Mouse (Mus musculus) liver, embryonic 13.5 days (tissue): Measurements from ENCODE around the gene Dph3. TPM values are rescaled to one million over a fixed set of nuclear protein-coding genes. Genes with fewer than 3 reads are reported as not detected.

Experiments
- ATAC-seq: fragments of 200-750 bp; cut with Nextera tagmentation; 2 replicates; pipeline ENCODE4 v1.8.0; 2017; ENCODE audit warnings: low read depth, mild to moderate bottlenecking, moderate number of reproducible peaks, moderate library complexity
- DNase-seq: peaks from one replicate; pipeline ENCODE4 v3.0.0; 2022
- H3K27ac ChIP-seq: fragments of 300-500 bp; sonication (generic); 2 replicates; pipeline ENCODE4 v1.5.1; 2015; ENCODE audit warnings: moderate library complexity, mild to moderate bottlenecking, inconsistent platforms
- H3K27me3 ChIP-seq: fragments of 300-500 bp; sonication (generic); 2 replicates; pipeline ENCODE4 v1.6.1; 2015; ENCODE audit warnings: mild to moderate bottlenecking, inconsistent platforms
- H3K36me3 ChIP-seq: fragments of 300-500 bp; sonication (generic); 2 replicates; pipeline ENCODE4 v1.6.1; 2015; ENCODE audit warnings: mild to moderate bottlenecking, inconsistent platforms
- H3K4me1 ChIP-seq: fragments of 300-500 bp; sonication (generic); replicated peaks from 2 replicates; pipeline ENCODE4 v1.6.1; 2015; ENCODE audit warnings: inconsistent platforms
- H3K4me2 ChIP-seq: fragments of 300-500 bp; sonication (generic); 2 replicates; pipeline ENCODE4 v1.6.1; 2015; ENCODE audit warnings: inconsistent platforms, mild to moderate bottlenecking, moderate library complexity
- H3K4me3 ChIP-seq: fragments of 300-500 bp; sonication (generic); replicated peaks from 2 replicates; pipeline ENCODE4 v1.5.1; 2015; ENCODE audit warnings: mild to moderate bottlenecking, inconsistent platforms
- H3K9ac ChIP-seq: fragments of 300-500 bp; sonication (generic); 2 replicates; pipeline ENCODE4 v1.6.1; 2015; ENCODE audit warnings: mild to moderate bottlenecking, inconsistent platforms
- H3K9me3 ChIP-seq: fragments of 300-500 bp; sonication (generic); replicated peaks from 2 replicates; pipeline ENCODE4 v1.6.1; 2016; ENCODE audit warnings: inconsistent platforms
- WGBS: fragments of 180-500 bp; shearing (Covaris S2); methylation state at CpG from one replicate; pipeline ENCODE4 v1.1.7; 2015; ENCODE audit not compliant: insufficient replicate concordance; 5-methylcytosine and 5-hydroxymethylcytosine counted together
- polyA plus RNA-seq: library from polyadenylated mRNA; unstranded; fragments of >200 nt; fragmentation: Nextera tagmentation; extraction: Ambion mirVana; gene quantifications from 2 replicates; pipeline ENCODE4 v1.2.1, GENCODE M21; 2015

The Dph3 gene
- polyA plus RNA-seq, 1 experiment from 2014 or later, result 106 TPM

GRCm38 (mm10) chr14:32055781-32056180, 29.7 kb downstream of the Dph3 start:
- no peaks in the 10 kb centered on the region for H3K36me3 ChIP-seq
- ATAC-seq (no peak), DNase-seq (no peak)
- no peaks in the 10 kb centered on the region for H3K27me3 ChIP-seq
- 57% methylated on average over 8 of the region's 8 CpGs for WGBS
- H3K4me1 ChIP-seq, result peaks cover 7% of the 10 kb centered on the region; the same call in 1 of the 2 replicates
- H3K4me2 ChIP-seq, result no peak overlapping the region
- 0 out of 2 replicates have a peak, but pooled peaks cover 6% of the 10 kb centered on the region for H3K9me3 ChIP-seq
- H3K9ac ChIP-seq, result no peak overlapping the region
- H3K4me3 ChIP-seq, result no peak overlapping the region
- H3K27ac ChIP-seq, result no peak overlapping the region

- H3K4me2 ChIP-seq, result no peak overlapping the region
- DNase-seq (no peak), ATAC-seq (no peak)
- peaks cover 12% of the 10 kb centered on the region; the same call in 1 of the 2 replicates for H3K4me1 ChIP-seq
- no peak overlapping the region for H3K9ac ChIP-seq
- 0 out of 2 replicates have a peak, but pooled peaks cover 6% of the 10 kb centered on the region for H3K9me3 ChIP-seq
- 62% methylated on average over 10 of the region's 10 CpGs for WGBS
- no peaks in the 10 kb centered on the region for H3K36me3 ChIP-seq
- no peak overlapping the region for H3K27ac ChIP-seq
- no peaks in the 10 kb centered on the region for H3K27me3 ChIP-seq
- H3K4me3 ChIP-seq, result no peak overlapping the region
Measured at GRCm38 (mm10) chr14:32054788-32055187, 30.7 kb downstream of the Dph3 start.

GRCm38 (mm10) chr14:32053895-32054294, 31.6 kb downstream of the Dph3 start:
- Histone ChIP-seq H3K4me3 (no peak overlapping the region), H3K9me3 (0 out of 2 replicates have a peak, but pooled peaks cover 6% of the 10 kb centered on the region), H3K27ac (no peak overlapping the region), H3K4me1 (peaks cover 12% of the 10 kb centered on the region; the same call in 1 of the 2 replicates), H3K4me2 (no peak overlapping the region), H3K9ac (no peak overlapping the region), H3K36me3 (no peaks in the 10 kb centered on the region), H3K27me3 (no peaks in the 10 kb centered on the region)
- 46% methylated on average over 5 of the region's 5 CpGs for whole genome bisulfite sequencing
- DNase-seq, result no peak
- ATAC-seq, result no peak

DNA sequence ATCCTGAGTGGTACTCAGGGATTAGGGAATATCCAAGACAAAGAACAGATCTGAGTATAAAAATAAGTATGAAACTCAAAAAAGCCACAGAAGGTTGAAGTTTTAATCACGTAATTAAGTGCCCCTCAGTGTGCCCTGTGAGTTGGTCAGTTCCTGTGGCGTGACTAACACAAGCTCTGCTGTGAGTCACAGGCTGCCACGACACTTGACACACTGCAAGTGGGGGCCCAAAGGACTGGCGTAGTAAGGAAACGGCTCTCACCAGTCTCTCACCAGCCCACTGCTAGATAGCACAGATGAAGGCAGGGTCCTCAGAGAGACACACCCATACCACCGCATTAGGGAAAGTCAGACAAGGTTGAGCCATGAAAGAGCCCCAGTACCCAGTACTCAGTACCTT, 35.4 kb downstream of the Dph3 start:
- H3K4me2 ChIP-seq, result no peak overlapping the region

DNA sequence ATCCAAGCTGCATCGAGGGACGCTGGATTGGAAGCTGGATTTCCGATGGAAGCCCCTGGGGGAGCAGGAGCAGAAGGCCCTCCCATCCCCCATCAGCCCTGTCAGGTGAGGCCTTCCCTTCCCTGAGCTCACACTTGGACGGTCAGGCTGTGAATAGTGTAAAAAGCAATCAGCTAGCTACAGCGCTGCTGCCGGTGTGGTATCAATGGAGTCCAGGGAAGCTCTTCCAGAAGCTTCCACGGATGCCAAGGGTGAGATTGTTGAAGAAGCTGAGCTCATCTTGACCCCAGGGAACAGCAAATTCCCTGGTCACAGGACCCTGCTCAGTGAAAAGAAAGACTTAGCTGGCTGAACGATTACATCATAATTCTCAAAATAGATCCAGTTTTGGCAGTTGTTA, 39.2 kb downstream of the Dph3 start:
- Histone ChIP-seq H3K9ac (no peak overlapping the region), H3K4me3 (no peak overlapping the region), H3K27ac (no peak overlapping the region), H3K36me3 (no peaks in the 10 kb centered on the region), H3K4me1 (0 out of 2 replicates have a peak, but pooled peaks cover 5% of the 10 kb centered on the region), H3K4me2 (no peak overlapping the region), H3K9me3 (no peaks in the 10 kb centered on the region), H3K27me3 (no peaks in the 10 kb centered on the region)
- ATAC-seq (no peak), DNase-seq (no peak)
- 77% methylated on average over 8 of the region's 8 CpGs for WGBS

More for the DNA sequence above, 35.4 kb downstream of the Dph3 start:
- H3K4me1 ChIP-seq, result peaks cover 12% of the 10 kb centered on the region; the same call in 1 of the 2 replicates
- no peaks in the 10 kb centered on the region for H3K36me3 ChIP-seq
- H3K4me3 ChIP-seq, result no peak overlapping the region
- no peak for DNase-seq
- no peak overlapping the region for H3K9ac ChIP-seq
- H3K9me3 ChIP-seq, result 0 out of 2 replicates have a peak, but pooled peaks cover 3% of the 10 kb centered on the region
- H3K27me3 ChIP-seq, result no peaks in the 10 kb centered on the region
- 49% methylated on average over 6 of the region's 6 CpGs for WGBS
- ATAC-seq, result no peak
- no peak overlapping the region for H3K27ac ChIP-seq

DNA sequence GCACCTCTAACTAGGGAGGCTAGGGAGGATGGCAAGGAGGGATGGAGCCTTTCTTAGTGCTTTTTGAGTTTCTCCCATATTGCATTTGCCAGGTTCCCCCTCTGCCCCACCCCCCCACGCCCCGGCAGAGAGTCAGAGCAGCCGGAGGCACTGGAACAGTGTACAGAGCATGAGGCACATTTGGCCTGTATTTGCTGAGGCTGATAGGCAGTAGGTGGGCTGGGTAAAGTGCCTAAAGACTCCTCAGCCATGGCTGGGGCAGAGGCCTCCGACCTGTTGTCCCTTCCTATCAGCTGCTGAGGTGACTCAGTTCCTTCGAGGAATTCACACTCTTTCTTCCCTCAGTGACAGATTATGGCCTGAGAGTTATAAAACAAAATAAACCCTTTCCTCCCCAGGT, 43.4 kb downstream of the Dph3 start:
- Histone ChIP-seq H3K9me3 (no peaks in the 10 kb centered on the region), H3K27me3 (no peaks in the 10 kb centered on the region), H3K36me3 (no peaks in the 10 kb centered on the region), H3K9ac (no peak overlapping the region), H3K4me1 (peaks cover 30% of the 10 kb centered on the region), H3K4me3 (no peak overlapping the region), H3K4me2 (no peak overlapping the region), H3K27ac (no peak overlapping the region)
- DNase-seq, result no peak
- no peak for ATAC-seq
- WGBS, result 58% methylated on average over 5 of the region's 5 CpGs

- Histone ChIP-seq H3K4me2 (peak overlapping the region; percentile 39), H3K27me3 (no peaks in the 10 kb centered on the region), H3K4me1 (peaks cover 39% of the 10 kb centered on the region), H3K27ac (peak overlapping the region; percentile 80), H3K9ac (peak overlapping the region; percentile 46; the same call in 1 of the 2 replicates), H3K4me3 (no peak overlapping the region), H3K9me3 (no peaks in the 10 kb centered on the region), H3K36me3 (no peaks in the 10 kb centered on the region)
- WGBS, result 57% methylated on average over 8 of the region's 8 CpGs
- peak; percentile 11 for DNase-seq
- peak; percentile 95 for ATAC-seq
Measured at GRCm38 (mm10) chr14:32037661-32038252, 47.8 kb downstream of the Dph3 start.

DNA sequence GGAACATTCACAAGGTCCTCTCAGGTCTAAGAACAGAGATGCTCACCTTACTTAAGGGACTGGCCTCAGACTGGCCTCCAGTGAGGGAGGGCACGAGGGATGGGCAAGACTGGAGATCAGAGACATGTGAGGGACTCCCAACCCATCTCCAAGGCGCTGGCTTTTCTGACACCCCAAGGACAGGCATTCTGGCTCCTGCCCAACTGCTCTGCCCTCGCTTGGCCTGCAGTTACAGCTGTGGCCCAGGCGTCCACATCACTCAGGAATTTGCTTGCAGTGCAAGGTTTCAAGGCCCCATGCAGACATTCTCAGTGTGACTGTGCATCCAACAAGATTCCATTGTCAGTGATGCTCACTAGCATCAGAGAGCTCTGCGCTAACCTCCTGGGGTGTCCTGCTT, 49.0 kb downstream of the Dph3 start:
- Histone ChIP-seq H3K27ac (no peak overlapping the region), H3K4me1 (peaks cover 39% of the 10 kb centered on the region), H3K9ac (no peak overlapping the region), H3K4me2 (no peak overlapping the region), H3K27me3 (no peaks in the 10 kb centered on the region), H3K9me3 (no peaks in the 10 kb centered on the region), H3K4me3 (no peak overlapping the region), H3K36me3 (no peaks in the 10 kb centered on the region)
- 76% methylated on average over 5 of the region's 5 CpGs for WGBS
- DNase-seq (no peak), ATAC-seq (no peak)

GRCm38 (mm10) chr14:32032522-32032921, 53.0 kb downstream of the Dph3 start:
- DNase-seq, result peak; percentile 33
- Histone ChIP-seq H3K4me1 (peaks cover 12% of the 10 kb centered on the region), H3K36me3 (no peaks in the 10 kb centered on the region), H3K4me2 (no peak overlapping the region), H3K9me3 (no peaks in the 10 kb centered on the region), H3K27me3 (peaks cover 32% of the 10 kb centered on the region), H3K27ac (no peak overlapping the region), H3K4me3 (no peak overlapping the region), H3K9ac (no peak overlapping the region)
- 7% methylated on average over 4 of the region's 4 CpGs for WGBS
- 0 out of 2 replicates have a peak, but pooled peaks have one; percentile 33 for ATAC-seq

Other genes with a start within 250 kb of the Dph3 start
- gene Galnt15, start 56.7 kb downstream of the Dph3 start, polyA plus RNA-seq, result not detected in 2 replicates
- gene Oxnad1, start 355 bp downstream of the Dph3 start, polyA plus RNA-seq, result 23.4 and 24.1 TPM in 2 replicates
- 0.33 and 0.45 TPM in 2 replicates for gene Msmb, start 56.3 kb upstream of the Dph3 start, polyA plus RNA-seq
- 288 and 359 TPM in 2 replicates for gene Ncoa4, start 74.1 kb upstream of the Dph3 start, polyA plus RNA-seq
- gene Timm23, start 116.2 kb upstream of the Dph3 start, polyA plus RNA-seq, result 266 and 271 TPM in 2 replicates
- gene Parg, start 116.2 kb upstream of the Dph3 start, polyA plus RNA-seq, result 14.6 and 18.4 TPM in 2 replicates
- gene Ogdhl, start 236.3 kb upstream of the Dph3 start, polyA plus RNA-seq, result 1.3 and 1.6 TPM in 2 replicates